Mouse (Mus musculus): ENCODE results near the gene Herc3. TPM values are rescaled to one million over a fixed set of nuclear protein-coding genes. Genes with fewer than 3 reads are reported as not detected.
"Not testable (repeated sequence)": the region's sequence is repeated elsewhere in the genome, so short reads cannot be mapped to it uniquely, and the experiment has no call there.

Gene Herc3
- total RNA-seq, 2 experiments from 2014 or later, result 176 to 274 TPM

DNA sequence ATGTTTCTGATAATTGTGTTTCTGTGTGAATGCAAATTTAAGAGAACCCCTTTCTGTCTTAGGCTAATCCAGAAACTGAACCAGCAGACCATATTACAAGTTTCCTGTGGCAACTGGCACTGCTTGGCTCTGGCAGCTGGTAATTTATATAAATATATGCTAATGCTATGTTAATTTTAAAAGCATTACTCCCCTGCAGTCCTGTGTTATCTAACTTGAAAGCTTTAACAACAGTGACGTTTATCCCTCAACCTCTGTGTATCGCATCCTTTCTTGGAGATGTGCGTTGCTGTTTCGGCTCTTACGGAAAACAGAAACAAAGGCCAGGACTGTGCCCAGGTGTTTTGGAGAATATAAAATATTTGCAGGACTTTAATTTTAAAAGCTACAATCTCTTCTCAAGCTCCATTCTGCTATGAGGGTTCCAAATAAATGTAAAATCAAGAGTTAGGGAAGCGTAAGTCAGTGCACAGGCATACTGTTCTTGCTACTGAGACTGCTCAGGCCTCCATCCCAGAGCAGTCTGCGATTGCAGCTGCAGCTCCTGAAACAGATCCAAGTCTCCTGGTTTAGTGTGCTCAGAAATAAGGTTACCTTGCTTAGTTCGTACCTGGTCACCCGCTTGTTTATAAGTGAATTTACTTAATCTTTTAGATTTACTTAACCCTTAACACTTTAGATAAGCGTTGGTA, 24.6 kb downstream of the Herc3 start:
- intact Hi-C loops (cut with DNase I), result no loop called here
- DNase-seq (ENCODE audit: low spot score in 2 of 2), result no peak

DNA sequence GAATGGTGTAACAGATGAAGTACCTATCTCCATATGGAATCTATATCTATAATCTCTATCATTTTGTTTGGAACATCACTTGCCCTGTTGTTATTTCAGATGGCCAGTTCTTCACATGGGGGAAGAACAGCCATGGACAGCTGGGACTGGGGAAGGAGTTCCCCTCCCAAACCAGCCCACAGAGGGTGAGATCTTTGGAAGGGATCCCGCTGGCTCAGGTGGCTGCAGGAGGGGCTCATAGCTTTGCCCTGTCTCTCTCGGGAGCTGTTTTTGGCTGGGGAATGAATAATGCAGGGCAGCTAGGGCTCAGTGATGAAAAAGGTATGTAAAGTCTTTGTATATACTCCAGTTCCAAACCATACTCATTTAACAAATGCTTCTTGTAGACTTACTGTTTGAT, 25.2 kb downstream of the Herc3 start:
- DNase-seq (ENCODE audit: low spot score in 2 of 2), result no peak
- intact Hi-C loops (cut with DNase I), result no loop called here

DNA sequence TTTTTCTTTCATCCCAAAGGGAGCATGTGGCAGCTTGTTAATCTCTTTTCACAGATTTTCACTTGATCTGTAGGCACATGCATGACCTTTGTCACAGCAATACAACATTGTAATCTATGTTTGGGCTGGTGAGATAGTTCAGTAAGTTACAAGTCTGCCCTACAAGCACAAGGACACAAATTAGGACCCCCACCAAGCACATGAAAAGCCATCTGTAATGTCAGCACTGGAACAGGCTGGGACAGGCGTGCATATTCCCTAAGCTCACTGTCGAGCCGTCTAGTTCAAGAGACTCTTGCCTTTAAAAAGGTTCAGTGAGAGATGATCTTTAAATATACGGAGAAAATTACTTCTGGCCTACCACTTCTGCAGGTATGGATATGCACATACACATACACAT, 28.3 kb downstream of the Herc3 start:
- intact Hi-C loops (cut with DNase I), result no loop called here
- DNase-seq (ENCODE audit: low spot score in 2 of 2), result no peak

- intact Hi-C loops (cut with DNase I), result no loop called here
- DNase-seq (ENCODE audit: low spot score in 2 of 2), result no peak
Observed at GRCm38 (mm10) chr6:58862446-58862993, 31.3 kb downstream of the Herc3 start.

- no peak for DNase-seq (ENCODE audit: low spot score in 2 of 2)
- intact Hi-C loops (cut with DNase I), result no loop called here
Observed at GRCm38 (mm10) chr6:58863631-58864235, 32.5 kb downstream of the Herc3 start.

DNA sequence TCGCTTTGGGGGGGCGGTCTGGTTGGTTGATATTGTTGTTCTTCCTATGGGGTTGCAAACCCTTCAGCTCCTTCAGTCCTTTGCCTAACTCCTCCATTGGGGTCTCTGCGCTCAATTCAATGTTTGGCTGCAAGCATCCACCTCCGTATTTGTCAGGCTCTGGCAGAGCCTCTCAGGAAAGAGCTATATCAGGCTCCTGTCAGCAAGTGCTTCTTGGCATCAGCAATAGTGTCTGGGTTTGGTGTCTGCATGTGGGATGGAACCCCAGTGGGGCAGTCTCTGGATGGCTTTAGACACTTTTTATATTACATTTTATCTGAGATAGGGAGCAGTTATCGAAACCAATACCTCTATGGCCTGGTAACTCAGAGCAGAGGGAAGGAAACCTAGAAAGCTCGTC, 36.6 kb downstream of the Herc3 start:
- intact Hi-C loops (cut with DNase I), result not testable (repeated sequence)
- DNase-seq (ENCODE audit: low spot score in 2 of 2), result peak in 1 of 2 experiments; percentile 35

- no peak for DNase-seq (ENCODE audit: low spot score in 2 of 2)
- intact Hi-C loops (cut with DNase I), result no loop called here
Observed at GRCm38 (mm10) chr6:58879572-58879971, 48.3 kb downstream of the Herc3 start.

GRCm38 (mm10) chr6:58879987-58880386, 48.7 kb downstream of the Herc3 start:
- no peak for DNase-seq (ENCODE audit: low spot score in 2 of 2)
- intact Hi-C loops (cut with DNase I), result no loop called here

GRCm38 (mm10) chr6:58880861-58881260, 49.6 kb downstream of the Herc3 start:
- no peak for DNase-seq (ENCODE audit: low spot score in 2 of 2)
- intact Hi-C loops (cut with DNase I), result no loop called here

DNA sequence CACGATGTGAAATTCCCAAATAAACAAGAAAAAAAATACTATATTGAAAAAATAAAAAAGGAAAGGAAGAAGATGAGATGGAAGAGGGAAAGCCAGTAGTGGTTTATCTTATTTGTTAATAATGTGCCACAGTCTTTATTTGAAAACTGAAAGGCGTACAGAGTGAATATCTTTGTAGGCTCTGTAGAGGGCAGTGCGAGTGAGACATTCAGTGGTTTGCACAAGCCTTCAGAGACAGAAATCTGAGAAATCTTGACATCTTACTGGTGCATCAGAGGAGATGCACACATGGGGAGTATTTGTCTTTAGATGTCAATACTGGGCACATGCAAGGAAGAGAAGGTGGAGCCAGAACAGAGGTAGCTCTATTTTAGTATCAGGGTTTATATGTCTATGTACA, 50.1 kb downstream of the Herc3 start:
- no peak for DNase-seq (ENCODE audit: low spot score in 2 of 2)
- intact Hi-C loops (cut with DNase I), result no loop called here

DNA sequence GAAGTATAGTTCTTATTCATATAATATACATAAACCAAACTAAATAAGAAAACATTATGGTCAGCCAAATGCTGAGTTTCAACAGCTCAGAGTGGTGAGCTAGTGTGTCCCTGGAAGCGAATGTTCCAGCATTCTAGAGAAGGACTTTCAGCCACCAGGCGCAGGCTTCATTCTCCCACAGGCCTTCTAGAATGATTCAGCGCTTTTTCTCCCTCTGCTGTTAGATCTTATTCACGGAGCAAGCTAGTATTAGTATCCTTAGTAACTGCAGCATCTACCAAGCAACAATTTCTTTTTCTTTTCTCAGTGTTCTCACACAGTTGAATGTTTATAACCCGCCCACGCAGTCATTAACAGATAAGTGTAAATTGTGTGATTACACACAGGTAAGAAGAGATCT, 51.0 kb downstream of the Herc3 start:
- intact Hi-C loops (cut with DNase I), result no loop called here

GRCm38 (mm10) chr6:58889917-58890316, 58.7 kb downstream of the Herc3 start:
- DNase-seq (ENCODE audit: low spot score in 2 of 2), result no peak
- intact Hi-C loops (cut with DNase I), result loop anchor here (10.0 kb wide), 1 partner anchor 295 kb away; no protein-coding TSS in a partner anchor

More for the DNA sequence above, 51.0 kb downstream of the Herc3 start:
- no peak for DNase-seq (ENCODE audit: low spot score in 2 of 2)

DNA sequence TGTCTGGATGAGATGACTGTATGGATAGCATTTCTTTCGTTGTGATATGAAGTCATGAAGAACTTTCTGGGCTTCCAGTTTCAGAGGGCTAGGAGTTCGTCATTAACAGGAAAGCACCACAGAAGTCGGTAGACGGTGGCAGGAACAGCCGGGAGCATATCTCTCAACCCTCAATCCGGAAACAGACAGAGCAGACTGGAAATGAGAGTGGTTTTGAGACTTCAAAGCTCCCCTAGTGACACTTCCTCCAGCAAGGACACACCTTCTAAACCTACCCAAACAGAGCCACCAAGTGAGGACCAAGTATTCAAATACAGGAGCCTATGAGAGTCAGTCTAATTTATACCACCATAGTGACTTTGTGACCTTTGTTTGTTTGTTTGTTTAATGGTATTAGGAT, 62.0 kb downstream of the Herc3 start:
- intact Hi-C loops (cut with DNase I), result loop anchor here (10.0 kb wide), 1 partner anchor 291 kb away; no protein-coding TSS in a partner anchor

GRCm38 (mm10) chr6:58894994-58895393, 63.7 kb downstream of the Herc3 start:
- DNase-seq (ENCODE audit: low spot score in 2 of 2), result no peak
- intact Hi-C loops (cut with DNase I), result loop anchor here (10.0 kb wide), 1 partner anchor 290 kb away; no protein-coding TSS in a partner anchor

More for the DNA sequence above, 62.0 kb downstream of the Herc3 start:
- DNase-seq (ENCODE audit: low spot score in 2 of 2), result no peak

DNA sequence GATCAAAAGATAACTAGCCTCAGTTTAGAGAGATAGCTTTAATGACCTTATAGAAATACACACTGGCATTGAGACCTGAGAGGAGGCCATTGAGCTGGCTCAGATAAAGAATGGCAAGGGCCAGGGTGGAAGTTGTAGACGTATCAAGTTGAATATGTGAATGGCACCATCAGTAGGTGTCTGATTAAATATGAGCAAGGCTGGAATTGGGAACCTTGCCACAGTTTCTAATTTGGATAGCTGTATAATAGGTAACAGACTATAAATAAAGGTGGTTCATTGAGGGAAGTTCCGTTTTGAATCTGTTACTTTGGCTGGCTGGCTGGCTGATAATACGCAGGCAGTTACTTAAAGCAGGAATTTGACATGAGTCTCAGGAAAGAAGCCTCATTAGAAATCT, 65.4 kb downstream of the Herc3 start:
- no peak for DNase-seq (ENCODE audit: low spot score in 2 of 2)
- intact Hi-C loops (cut with DNase I), result loop anchor here (10.0 kb wide), 1 partner anchor 288 kb away; no protein-coding TSS in a partner anchor

GRCm38 (mm10) chr6:58899076-58899475, 67.8 kb downstream of the Herc3 start:
- no peak for DNase-seq (ENCODE audit: low spot score in 2 of 2)
- intact Hi-C loops (cut with DNase I), result loop anchor here (10.0 kb wide), 1 partner anchor 286 kb away; no protein-coding TSS in a partner anchor

DNA sequence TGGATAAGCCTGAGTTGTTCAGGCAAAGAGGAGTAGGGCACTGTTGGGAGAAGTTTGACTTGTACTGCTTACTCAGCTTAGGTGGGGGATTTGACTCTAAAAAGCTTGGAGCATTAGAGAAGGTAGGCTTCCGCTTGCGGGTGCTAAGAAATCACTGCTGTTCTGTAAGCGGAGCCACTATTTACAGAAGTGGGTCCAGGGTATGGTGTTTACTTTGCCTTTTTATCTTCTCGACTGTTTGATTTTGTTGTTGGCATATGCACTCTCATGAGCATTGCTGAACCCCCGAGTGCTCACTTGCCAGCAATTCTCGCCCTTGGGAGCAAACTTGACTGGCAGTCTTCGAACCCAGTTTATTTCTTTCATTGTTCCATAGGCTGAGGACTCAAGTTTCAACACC, 69.3 kb downstream of the Herc3 start:
- DNase-seq (ENCODE audit: low spot score in 2 of 2), result no peak
- intact Hi-C loops (cut with DNase I), result no loop called here

DNA sequence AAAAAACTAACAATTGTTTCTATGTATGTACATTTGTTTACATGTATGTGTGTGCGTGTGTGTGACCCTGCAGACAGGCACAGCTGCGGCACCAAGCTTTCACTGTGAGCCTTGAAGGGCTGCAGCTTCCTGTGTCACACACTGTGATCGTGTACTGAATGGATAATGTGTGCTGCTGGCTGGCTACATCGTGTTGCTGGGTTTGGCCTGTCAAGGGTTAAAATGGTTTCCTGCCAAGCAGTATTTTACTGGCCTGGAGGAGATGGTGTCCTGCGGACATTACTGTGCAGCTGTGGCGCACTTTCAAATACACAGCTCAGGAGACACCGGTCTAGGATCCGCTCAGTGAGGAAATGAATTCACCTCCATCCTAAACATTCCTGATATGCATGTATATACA, 71.9 kb downstream of the Herc3 start:
- intact Hi-C loops (cut with DNase I), result no loop called here
- peak; percentile 30 to 43 for DNase-seq (ENCODE audit: low spot score in 2 of 2)

DNA sequence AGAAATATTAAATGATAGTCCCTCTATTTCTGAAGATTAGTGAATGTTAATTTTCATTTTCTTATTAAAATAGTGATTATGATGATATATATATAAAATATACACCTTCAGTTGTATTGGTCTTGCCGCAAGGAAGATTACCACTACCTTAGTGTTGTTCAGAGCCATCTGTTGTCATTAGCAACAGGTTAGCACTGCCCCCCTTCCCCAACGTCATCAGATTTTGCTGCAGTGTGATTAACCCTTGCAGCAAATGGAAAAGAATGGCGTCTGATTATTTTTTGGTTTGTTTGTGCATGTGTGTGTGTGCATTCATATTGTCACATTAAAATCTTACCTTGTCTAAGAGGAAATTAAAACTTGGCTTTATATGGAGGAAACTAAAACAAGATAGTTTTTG, 73.3 kb downstream of the Herc3 start:
- no peak for DNase-seq (ENCODE audit: low spot score in 2 of 2)
- intact Hi-C loops (cut with DNase I), result no loop called here

DNA sequence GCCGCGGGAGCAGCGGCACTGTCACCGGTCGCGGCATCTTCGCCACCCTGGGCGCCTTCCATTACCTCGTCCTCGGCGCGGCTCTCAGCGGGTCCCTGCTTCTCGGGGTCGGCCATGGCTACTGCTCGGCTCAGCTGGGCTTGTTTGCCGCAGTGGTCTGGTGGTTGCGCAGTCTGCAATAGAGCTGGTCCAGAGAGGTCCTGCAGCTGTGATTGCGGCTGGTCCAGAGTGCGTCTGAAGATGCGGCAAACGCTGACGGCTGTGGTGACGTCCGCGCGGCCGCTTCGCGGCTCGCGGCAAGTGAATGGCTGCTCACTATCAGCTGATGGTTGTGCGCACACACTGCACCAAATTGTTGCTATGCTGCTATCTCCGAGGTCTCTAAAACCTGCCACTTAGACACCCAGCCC, 75.6 kb downstream of the Herc3 start, which contains the start of gene Nap1l5:
TSS of gene Nap1l5 (minus strand) at position 225 of the 410 bp plus-strand sequence.
- peak; percentile 77 to 78 for DNase-seq (ENCODE audit: low spot score in 2 of 2)
- intact Hi-C loops (cut with DNase I), result no loop called here

DNA sequence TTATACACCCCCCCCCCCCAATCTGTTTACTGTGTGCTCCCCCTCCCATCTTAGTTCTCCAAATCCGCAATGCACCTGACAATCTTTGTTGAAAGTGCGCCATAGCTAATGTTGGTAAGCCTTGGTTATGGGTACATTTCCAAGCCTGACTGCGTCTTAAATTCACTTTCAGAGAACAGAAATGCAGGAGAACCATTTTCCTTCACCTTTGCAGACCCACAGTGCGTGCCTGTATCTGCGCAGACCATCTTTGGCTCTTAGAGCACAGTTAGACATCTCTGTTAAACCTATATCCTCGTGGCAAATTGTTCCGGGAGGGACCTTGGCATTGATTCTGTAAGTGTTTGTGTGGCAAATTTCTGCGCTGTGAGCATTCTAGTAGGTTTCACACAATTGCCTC, 76.1 kb downstream of the Herc3 start:
- intact Hi-C loops (cut with DNase I), result no loop called here
- no peak for DNase-seq (ENCODE audit: low spot score in 2 of 2)
